Mouse (Mus musculus) limb, embryonic 10.5 days (tissue): ENCODE results near the gene Prex1. TPM values are rescaled to one million over a fixed set of nuclear protein-coding genes. Genes with fewer than 3 reads are reported as not detected.

Experiments
- DNase-seq: peaks from one replicate; pipeline ENCODE4 v3.0.0-alpha.2; 2017; ENCODE audit warnings: low spot score
- H3K27ac ChIP-seq: fragments of 300-500 bp; sonication (generic); 2 replicates; pipeline ENCODE4 v1.5.1; 2016; ENCODE audit warnings: mild to moderate bottlenecking
- H3K27me3 ChIP-seq: fragments of 300-500 bp; sonication (generic); 2 replicates; pipeline ENCODE4 v1.6.1; 2016; ENCODE audit warnings: low read depth, mild to moderate bottlenecking; ENCODE audit not compliant: poor library complexity, severe bottlenecking
- H3K36me3 ChIP-seq: fragments of 300-500 bp; sonication (generic); 2 replicates; pipeline ENCODE4 v1.6.1; 2016; ENCODE audit warnings: mild to moderate bottlenecking, moderate library complexity
- H3K4me1 ChIP-seq: fragments of 300-500 bp; sonication (generic); 2 replicates; pipeline ENCODE4 v1.6.1; 2016
- H3K4me3 ChIP-seq: fragments of 300-500 bp; sonication (generic); 2 replicates; pipeline ENCODE4 v1.5.1; 2016; ENCODE audit warnings: mild to moderate bottlenecking, moderate library complexity
- H3K9me3 ChIP-seq: fragments of 300-500 bp; sonication (generic); replicated peaks from 2 replicates; pipeline ENCODE4 v1.6.1; 2016; ENCODE audit warnings: mild to moderate bottlenecking
- WGBS: fragments of 180-500 bp; shearing (Covaris S2); methylation state at CpG from one replicate; pipeline ENCODE4 v1.1.7; 2016; 5-methylcytosine and 5-hydroxymethylcytosine counted together
- polyA plus RNA-seq: library from polyadenylated mRNA; unstranded; fragments of >200 nt; fragmentation: Nextera tagmentation; extraction: Ambion mirVana; gene quantifications from 2 replicates; pipeline ENCODE4 v1.2.1, GENCODE M21; 2016

The Prex1 gene
- polyA plus RNA-seq, 1 experiment from 2014 or later = 26.2 TPM

DNA sequence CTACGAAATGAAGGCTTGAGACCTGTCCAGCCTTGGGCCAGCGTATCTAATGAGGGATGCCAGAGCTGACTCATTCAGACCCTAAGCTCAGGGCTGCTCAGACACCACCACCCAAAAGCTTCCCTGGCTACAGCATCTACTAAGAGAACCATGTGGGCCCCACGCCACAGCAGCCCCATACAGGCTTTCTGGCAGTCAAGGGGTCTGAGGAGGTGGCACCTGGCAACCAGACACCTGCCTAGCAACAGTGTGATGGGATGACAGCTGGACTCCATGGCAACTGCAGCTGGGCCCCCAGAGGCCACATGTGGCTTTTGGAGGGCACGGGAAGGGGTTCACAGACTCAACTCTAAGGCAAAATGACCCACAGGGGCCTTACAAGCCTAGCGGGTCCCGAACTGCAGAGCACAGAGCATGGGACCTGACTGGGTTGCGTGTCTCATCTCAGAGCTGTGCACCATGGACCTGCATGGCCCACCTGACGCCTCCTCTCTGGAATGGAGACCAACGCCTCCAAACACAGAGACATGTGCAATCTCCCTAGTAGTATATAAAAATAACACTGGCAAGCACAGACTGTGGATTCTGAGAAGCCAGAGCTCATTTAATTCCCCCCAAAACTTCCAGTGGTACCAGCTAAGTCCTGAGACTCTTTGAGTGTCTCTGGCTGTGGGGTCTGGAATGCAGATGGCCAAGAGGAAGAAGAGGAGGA is 50.2 kb downstream of the Prex1 start:
- Histone ChIP-seq H3K9me3 (no peaks in the 10 kb centered on the region), H3K27ac (peak overlapping the region; percentile 68), H3K36me3 (no peaks in the 10 kb centered on the region), H3K27me3 (no peaks in the 10 kb centered on the region), H3K4me1 (peaks cover 55% of the 10 kb centered on the region), H3K4me3 (0 out of 2 replicates have a peak overlapping the region, but pooled peaks have one; percentile 16)
- DNase-seq = no peak
- WGBS = 83% methylated on average over 9 of the region's 9 CpGs

DNA sequence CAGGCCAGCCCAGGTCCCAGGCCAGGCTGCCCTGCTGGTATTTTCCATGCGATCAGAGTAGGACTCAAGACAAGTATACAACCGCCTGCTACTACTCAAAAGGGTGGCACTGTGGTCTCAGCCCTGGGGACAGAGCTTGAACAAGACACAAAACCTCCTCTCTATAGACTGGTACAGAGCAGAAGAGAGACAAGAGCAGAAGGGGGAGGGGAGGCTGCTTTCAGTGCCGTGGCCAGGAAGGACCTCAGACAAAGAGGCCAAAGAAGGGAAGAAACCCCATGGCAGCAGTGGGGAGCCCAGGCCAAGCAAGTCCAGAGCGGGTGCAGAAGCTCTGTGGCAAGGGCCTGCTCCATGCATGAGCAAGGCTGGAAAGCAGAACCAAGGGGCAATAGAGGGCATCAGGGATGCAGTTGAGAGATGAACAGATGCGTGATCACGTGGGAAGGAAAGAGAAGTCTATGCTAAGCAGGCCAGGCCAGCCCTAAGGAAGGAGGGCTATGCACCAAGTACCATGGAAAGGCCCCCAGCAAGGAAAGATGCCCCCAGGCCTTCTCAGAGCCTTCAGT is 51.0 kb downstream of the Prex1 start:
- no peaks in the 10 kb centered on the region for H3K27me3 ChIP-seq
- H3K4me1 ChIP-seq = peaks cover 53% of the 10 kb centered on the region
- no peaks in the 10 kb centered on the region for H3K36me3 ChIP-seq
- H3K4me3 ChIP-seq = no peak overlapping the region
- no peaks in the 10 kb centered on the region for H3K9me3 ChIP-seq
- 80% methylated on average over 6 of the region's 6 CpGs for WGBS
- peak overlapping the region; percentile 68 for H3K27ac ChIP-seq
- no peak for DNase-seq

DNA sequence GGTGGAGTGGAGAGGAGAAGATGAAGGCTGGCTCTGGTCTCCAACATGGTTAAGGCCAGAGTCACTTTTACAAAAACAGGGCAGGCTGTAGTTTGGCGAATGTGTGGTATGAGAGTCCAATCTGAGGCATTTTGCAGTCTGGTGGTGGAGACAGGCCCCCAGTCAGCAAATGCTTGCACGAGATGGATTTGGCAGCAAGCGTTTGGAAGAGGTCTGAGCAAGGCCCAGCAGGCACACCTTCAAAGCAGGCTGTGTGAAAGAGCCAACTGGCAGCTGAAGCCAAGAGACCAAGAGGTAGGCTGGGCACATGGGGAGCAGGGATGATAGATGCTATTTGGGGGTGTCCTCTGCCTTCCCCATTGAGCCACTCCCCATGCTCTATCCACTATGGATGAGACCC is 51.7 kb downstream of the Prex1 start:
- Histone ChIP-seq H3K27ac (peak overlapping the region; percentile 68), H3K9me3 (no peaks in the 10 kb centered on the region), H3K4me3 (no peak overlapping the region), H3K27me3 (no peaks in the 10 kb centered on the region), H3K4me1 (peaks cover 53% of the 10 kb centered on the region), H3K36me3 (no peaks in the 10 kb centered on the region)
- DNase-seq = no peak
- 66% methylated on average over 3 of the region's 3 CpGs for WGBS

DNA sequence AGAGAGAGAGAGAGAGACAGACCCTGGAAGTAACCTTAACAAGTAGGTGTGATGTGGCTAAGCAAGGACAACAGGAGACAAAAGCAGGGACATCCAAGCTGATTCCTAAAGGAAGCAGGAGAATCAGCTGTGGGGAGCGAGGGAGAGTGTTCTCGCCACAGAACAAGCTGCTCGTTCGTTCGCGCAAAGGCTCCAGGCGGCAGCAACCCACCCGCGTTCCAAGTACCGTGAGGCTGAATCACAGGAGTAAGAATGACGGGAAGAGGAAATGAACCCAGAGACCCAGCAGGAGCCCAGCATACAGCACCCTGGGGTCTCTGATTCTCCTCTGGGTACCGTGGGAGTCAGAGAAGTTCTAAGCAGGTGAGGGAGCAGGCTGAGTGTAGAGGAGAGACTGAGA is 52.1 kb downstream of the Prex1 start:
- Histone ChIP-seq H3K9me3 (no peaks in the 10 kb centered on the region), H3K4me3 (no peak overlapping the region), H3K27me3 (no peaks in the 10 kb centered on the region), H3K4me1 (peaks cover 57% of the 10 kb centered on the region), H3K36me3 (no peaks in the 10 kb centered on the region), H3K27ac (peak overlapping the region; percentile 57)
- no peak for DNase-seq
- 80% methylated on average over 12 of the region's 12 CpGs for WGBS

DNA sequence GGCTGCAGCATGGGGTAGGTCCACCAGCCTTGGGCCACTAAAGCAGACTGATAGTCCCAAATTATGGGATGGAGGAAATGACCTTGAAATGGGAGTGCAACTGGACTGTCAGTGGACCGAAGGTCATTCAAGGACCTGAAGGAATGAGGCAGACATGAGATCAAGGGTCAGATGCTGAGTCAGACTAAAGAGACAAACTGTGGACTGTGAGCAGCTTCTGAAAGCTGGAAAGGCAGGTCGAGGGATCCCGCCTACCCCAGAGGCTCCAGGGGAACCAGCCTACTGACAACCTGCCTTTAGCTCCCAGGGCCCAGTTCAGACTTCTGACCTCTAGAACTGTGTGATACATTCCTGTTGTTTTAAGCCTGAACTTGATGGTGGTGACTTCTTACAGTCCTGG is 55.3 kb downstream of the Prex1 start:
- Histone ChIP-seq H3K36me3 (no peaks in the 10 kb centered on the region), H3K4me3 (no peak overlapping the region), H3K9me3 (no peaks in the 10 kb centered on the region), H3K27ac (peak overlapping the region; percentile 50), H3K27me3 (no peaks in the 10 kb centered on the region), H3K4me1 (peaks cover 59% of the 10 kb centered on the region)
- no peak for DNase-seq
- WGBS = 75% methylated on average over 3 of the region's 3 CpGs

DNA sequence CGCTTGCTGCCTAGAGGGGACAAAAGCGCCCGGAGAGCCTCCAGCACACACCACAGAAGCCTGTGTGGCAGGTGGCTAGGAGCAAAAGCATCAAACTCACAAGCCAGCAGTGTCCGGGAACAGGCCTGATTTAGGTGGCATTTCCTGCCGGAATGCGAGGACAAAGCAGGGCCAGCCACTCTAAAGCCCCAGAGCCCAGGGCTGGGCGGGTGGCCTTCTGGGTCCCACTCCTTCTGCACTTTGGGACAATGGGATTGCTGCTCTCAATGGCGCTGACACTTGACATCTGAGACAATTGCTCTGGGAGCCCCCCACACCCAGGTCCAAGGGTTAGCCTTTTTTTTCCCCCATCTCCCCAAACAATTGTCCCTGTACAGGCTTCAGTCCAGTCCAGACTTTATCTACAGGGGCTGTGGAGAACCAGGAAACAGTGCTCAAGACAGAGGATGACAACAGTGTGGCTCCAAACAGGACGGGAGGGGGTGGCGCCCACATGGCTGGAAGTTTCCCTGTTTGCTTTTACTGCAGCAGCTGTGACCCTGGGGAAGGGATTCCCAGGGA is 56.1 kb downstream of the Prex1 start:
- 64% methylated on average over 10 of the region's 10 CpGs for WGBS
- no peak overlapping the region for H3K4me3 ChIP-seq
- no peak for DNase-seq

DNA sequence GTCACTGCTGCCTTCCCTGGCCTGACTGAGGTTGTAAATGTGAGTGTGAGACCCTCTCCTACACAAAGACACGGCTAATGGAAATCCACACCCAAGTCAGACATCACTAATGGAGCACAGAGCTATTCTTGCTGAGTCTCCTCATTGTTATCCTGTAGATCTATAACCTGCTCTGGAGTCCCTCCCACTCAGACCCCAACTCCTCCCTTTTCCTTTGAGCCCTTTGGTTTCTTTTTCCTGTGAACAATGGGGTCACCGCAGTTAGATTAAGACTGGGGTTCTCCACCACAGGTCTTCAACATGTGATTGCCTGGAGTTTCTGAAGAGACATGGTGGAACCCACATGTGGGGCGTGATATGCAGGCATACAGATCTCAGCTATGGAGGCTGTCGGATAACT is 57.0 kb downstream of the Prex1 start:
- peaks cover 58% of the 10 kb centered on the region for H3K4me1 ChIP-seq
- H3K27me3 ChIP-seq = no peaks in the 10 kb centered on the region
- no peaks in the 10 kb centered on the region for H3K36me3 ChIP-seq
- H3K4me3 ChIP-seq = 0 out of 2 replicates have a peak overlapping the region, but pooled peaks have one; percentile 1
- no peaks in the 10 kb centered on the region for H3K9me3 ChIP-seq
- peak overlapping the region; percentile 61; the same call in 1 of the 2 replicates for H3K27ac ChIP-seq
- DNase-seq = no peak
- 65% methylated on average over 4 of the region's 4 CpGs for WGBS

More for the DNA sequence above, 56.1 kb downstream of the Prex1 start:
- Histone ChIP-seq H3K27me3 (no peaks in the 10 kb centered on the region), H3K9me3 (no peaks in the 10 kb centered on the region), H3K36me3 (no peaks in the 10 kb centered on the region), H3K4me1 (peaks cover 55% of the 10 kb centered on the region), H3K27ac (peak overlapping the region; percentile 50)

DNA sequence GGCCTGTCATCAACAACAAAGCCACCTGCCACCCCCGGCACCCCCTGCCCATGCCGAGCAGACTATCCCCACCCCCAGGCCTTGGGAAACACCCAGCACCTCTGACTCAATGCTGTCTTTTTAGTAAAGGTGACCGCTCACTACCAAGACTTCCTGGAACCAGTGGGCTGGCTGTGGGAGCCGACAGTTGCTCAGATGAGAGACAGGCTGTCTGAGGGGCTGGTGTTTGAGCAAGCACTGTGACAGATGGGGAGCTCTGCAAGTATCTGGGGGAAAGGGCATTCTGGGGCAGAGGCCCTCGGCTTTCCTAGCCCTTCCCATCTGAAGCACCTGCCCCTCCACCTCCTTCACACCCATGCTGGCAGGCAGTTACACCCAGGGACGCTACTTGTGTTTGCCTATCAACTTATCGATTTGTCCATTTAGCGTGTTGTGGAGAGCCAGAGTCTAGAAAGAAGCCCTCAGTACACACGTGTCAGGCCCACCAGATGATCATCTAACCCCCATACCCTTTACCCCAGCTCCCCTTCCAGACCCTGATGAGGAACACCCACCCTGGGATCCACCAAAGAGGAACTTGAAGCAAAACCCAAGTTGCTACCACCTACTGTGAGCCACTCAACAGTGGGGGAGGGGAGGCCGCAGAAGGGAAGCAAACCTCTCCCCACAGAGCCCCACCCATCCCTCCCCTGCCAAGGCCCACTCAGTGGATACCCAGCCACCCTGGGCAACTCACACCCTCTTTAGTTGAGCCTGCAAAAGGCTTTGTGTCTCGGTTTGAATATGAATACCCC is 57.7 kb downstream of the Prex1 start:
- 44% methylated on average over 11 of the region's 11 CpGs for WGBS
- 0 out of 2 replicates have a peak overlapping the region, but pooled peaks have one; percentile 1 for H3K4me3 ChIP-seq
- peaks cover 55% of the 10 kb centered on the region for H3K4me1 ChIP-seq
- no peaks in the 10 kb centered on the region for H3K36me3 ChIP-seq
- H3K27ac ChIP-seq = peak overlapping the region; percentile 61; the same call in 1 of the 2 replicates
- DNase-seq = no peak
- no peaks in the 10 kb centered on the region for H3K27me3 ChIP-seq
- H3K9me3 ChIP-seq = no peaks in the 10 kb centered on the region

DNA sequence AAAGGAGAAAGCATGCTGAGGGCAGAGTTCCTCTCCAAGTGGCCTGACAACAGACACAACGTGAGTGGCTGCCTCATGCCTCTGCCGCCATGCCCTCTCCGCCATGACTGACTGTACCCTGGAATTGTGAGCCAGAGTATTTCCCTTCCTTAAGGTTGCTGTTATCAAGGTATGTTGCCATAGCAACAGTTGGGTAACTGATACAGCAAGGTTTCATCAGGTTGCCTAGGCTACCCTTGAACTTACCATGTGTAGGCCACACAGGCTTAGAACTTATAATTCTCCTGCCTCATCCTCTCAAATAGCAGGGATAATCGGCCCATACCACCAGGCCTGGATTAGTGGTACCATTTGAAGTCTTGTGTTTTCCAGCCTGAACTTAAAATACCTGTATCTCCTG is 58.3 kb downstream of the Prex1 start:
- WGBS = 93% methylated on average over 4 of the region's 4 CpGs
- H3K9me3 ChIP-seq = no peaks in the 10 kb centered on the region
- H3K36me3 ChIP-seq = no peaks in the 10 kb centered on the region
- no peak overlapping the region for H3K4me3 ChIP-seq
- 0 out of 2 replicates have a peak overlapping the region, but pooled peaks have one; percentile 10 for H3K27ac ChIP-seq
- no peak for DNase-seq
- no peaks in the 10 kb centered on the region for H3K27me3 ChIP-seq
- peaks cover 55% of the 10 kb centered on the region for H3K4me1 ChIP-seq

DNA sequence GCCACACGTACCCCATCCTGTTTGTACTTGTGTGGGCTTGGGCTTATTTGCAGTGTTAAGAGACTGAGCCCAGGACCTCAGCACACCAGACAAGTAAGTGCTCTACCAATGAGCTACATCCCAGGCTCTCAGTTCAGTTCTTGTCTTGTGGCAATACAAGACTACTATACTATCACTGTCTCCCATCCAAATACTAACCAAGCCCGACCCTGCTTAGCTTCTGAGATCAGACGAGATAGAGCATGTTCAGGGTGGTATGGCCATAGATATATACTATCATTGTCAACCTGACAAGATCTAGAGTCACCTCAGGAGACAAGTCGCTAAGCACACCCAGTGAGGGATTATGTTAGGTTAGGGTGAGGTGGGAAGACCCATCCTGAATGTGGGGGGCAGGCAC is 58.8 kb downstream of the Prex1 start:
- Histone ChIP-seq H3K4me1 (peaks cover 55% of the 10 kb centered on the region), H3K36me3 (no peaks in the 10 kb centered on the region), H3K4me3 (no peak overlapping the region), H3K9me3 (no peaks in the 10 kb centered on the region), H3K27me3 (no peaks in the 10 kb centered on the region), H3K27ac (0 out of 2 replicates have a peak overlapping the region, but pooled peaks have one; percentile 10)
- 82% methylated on average over 4 of the region's 4 CpGs for WGBS
- DNase-seq = no peak

DNA sequence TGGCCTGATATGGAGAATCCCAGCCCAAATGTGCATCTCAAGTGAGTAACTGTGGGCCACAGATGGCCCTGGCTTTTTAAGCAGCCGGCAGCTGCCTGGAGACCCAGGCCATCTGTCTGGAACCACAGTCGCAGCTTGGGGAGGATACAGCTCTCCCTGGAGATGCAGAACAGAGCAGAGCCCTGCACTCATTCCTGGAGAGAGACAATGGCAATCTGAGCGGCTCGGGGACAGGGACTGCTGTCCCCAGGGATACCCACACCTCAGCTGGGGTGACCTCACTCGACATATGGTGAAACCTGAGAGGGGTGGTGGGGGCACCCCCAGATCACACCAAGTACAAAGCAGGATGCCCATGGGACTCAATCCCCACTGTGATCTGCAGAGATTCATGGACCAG is 60.1 kb downstream of the Prex1 start:
- H3K36me3 ChIP-seq = no peaks in the 10 kb centered on the region
- H3K4me3 ChIP-seq = no peak overlapping the region
- H3K9me3 ChIP-seq = no peaks in the 10 kb centered on the region
- H3K4me1 ChIP-seq = peaks cover 52% of the 10 kb centered on the region
- WGBS = 20% methylated on average over 5 of the region's 5 CpGs
- H3K27ac ChIP-seq = peak overlapping the region; percentile 63; the same call in 1 of the 2 replicates
- no peak for DNase-seq
- H3K27me3 ChIP-seq = no peaks in the 10 kb centered on the region

DNA sequence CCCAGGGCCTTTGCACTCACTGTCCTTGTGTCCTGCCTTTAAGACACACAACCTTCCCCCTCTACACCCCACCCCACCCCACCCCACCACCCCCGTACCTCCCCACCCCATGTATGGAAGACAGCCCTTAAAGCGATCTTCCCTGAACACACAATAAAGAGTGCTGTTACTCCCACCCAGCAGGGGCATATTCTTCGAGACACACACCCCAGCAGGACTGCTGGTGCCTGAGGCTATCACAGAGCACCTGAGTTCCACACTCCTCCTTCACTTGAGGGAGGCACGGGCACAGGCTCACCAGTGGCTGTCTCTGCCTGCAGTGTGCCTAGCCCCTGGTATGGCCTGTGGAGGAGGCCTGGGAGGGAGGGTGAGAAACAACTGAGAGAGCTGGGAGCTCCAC is 61.0 kb downstream of the Prex1 start:
- H3K36me3 ChIP-seq = no peaks in the 10 kb centered on the region
- no peaks in the 10 kb centered on the region for H3K9me3 ChIP-seq
- no peaks in the 10 kb centered on the region for H3K27me3 ChIP-seq
- H3K4me3 ChIP-seq = no peak overlapping the region
- no peak for DNase-seq
- H3K4me1 ChIP-seq = peaks cover 47% of the 10 kb centered on the region
- WGBS = 77% methylated on average over 4 of the region's 4 CpGs
- H3K27ac ChIP-seq = no peak overlapping the region
